Mouse (Mus musculus): ENCODE results near the gene Adamts3. TPM values are rescaled to one million over a fixed set of nuclear protein-coding genes. Genes with fewer than 3 reads are reported as not detected.

Adamts3 gene
- polyA plus RNA-seq, 1 experiment from 2014 or later: 7.0 TPM

DNA sequence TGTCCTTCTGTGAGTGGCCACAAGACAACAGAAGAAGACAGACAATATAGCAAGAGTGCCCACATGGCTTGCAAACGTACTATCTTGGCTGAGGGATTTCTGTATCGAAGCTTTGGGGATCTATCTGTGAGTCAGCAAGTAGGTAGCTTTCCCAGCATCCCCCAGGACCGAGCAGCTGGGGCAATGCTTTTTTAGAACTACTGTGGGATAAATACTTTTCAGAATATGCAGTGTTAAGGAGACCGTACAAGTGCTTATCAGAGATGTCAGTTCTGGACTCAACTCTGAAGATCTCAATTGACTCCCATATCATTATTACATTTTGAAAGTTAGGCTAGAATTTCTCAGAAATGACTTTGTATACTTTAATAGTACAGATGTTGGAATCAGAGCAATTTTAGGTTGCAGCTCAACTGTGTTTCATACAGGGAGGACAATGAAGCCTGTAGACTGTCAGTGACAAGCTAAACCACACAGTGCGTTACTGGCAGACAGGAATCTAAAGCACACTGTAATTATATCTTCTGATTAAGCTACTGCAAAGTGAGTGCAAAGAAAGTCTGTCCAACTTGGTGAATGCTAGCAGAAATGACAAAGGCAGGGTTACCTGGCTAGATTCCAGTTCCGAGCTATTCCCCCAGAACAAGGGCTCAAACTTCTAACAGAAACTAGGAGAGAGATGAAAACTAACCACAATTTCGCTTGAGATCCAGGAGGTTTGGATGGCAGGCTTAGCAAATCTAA is 171.8 kb downstream of the Adamts3 start:
- no peak overlapping the region for H3K9ac ChIP-seq (ENCODE audit: low read length)
- DNase-seq (ENCODE audit: low spot score) (no peak), ATAC-seq (replicated peaks; ENCODE audit: low FRiP score) (no peak)
- WGBS: 91% methylated on average over 7 of the region's 7 CpGs
- H3K4me2 ChIP-seq (ENCODE audit: low read depth, low read length, severe bottlenecking): no peak overlapping the region
- H3K9me3 ChIP-seq (ENCODE audit: control insufficient read depth, low read length): no peaks in the 10 kb centered on the region
- no peaks in the 10 kb centered on the region for H3K27me3 ChIP-seq (ENCODE audit: control insufficient read depth, insufficient read depth, low read length)
- H3K27ac ChIP-seq (ENCODE audit: low read depth, low read length): no peak overlapping the region
- no peaks in the 10 kb centered on the region for H3K4me1 ChIP-seq (replicated peaks; ENCODE audit: control insufficient read depth, insufficient read depth, low read length)
- no peaks in the 10 kb centered on the region; the same call in 1 of the 2 replicates for H3K36me3 ChIP-seq (ENCODE audit: control insufficient read depth, insufficient read depth, low read length)
- no peak overlapping the region for H3K4me3 ChIP-seq (ENCODE audit: low read depth, low read length)

GRCm38 (mm10) chr5:89709459-89709858 is 173.7 kb downstream of the Adamts3 start:
- no peak overlapping the region for H3K27ac ChIP-seq (ENCODE audit: low read depth, low read length)
- 63% methylated on average over 4 of the region's 4 CpGs for WGBS
- H3K9me3 ChIP-seq (ENCODE audit: control insufficient read depth, low read length): no peaks in the 10 kb centered on the region
- no peak for ATAC-seq (replicated peaks; ENCODE audit: low FRiP score)
- H3K4me1 ChIP-seq (replicated peaks; ENCODE audit: control insufficient read depth, insufficient read depth, low read length): no peaks in the 10 kb centered on the region
- H3K4me3 ChIP-seq (ENCODE audit: low read depth, low read length): no peak overlapping the region
- no peaks in the 10 kb centered on the region; the same call in 1 of the 2 replicates for H3K36me3 ChIP-seq (ENCODE audit: control insufficient read depth, insufficient read depth, low read length)
- DNase-seq (ENCODE audit: low spot score): no peak
- H3K4me2 ChIP-seq (ENCODE audit: low read depth, low read length, severe bottlenecking): no peak overlapping the region
- no peaks in the 10 kb centered on the region for H3K27me3 ChIP-seq (ENCODE audit: control insufficient read depth, insufficient read depth, low read length)
- no peak overlapping the region for H3K9ac ChIP-seq (ENCODE audit: low read length)

GRCm38 (mm10) chr5:89704264-89704663 is 178.9 kb downstream of the Adamts3 start:
- H3K36me3 ChIP-seq (ENCODE audit: control insufficient read depth, insufficient read depth, low read length): no peaks in the 10 kb centered on the region; the same call in 1 of the 2 replicates
- H3K4me3 ChIP-seq (ENCODE audit: low read depth, low read length): no peak overlapping the region
- 41% methylated on average over 1 of the region's 1 CpGs for WGBS
- no peak overlapping the region for H3K9ac ChIP-seq (ENCODE audit: low read length)
- H3K9me3 ChIP-seq (ENCODE audit: control insufficient read depth, low read length): no peaks in the 10 kb centered on the region
- no peaks in the 10 kb centered on the region for H3K27me3 ChIP-seq (ENCODE audit: control insufficient read depth, insufficient read depth, low read length)
- ATAC-seq (replicated peaks; ENCODE audit: low FRiP score) (0 out of 2 replicates have a peak, but pooled peaks have one; percentile 13), DNase-seq (ENCODE audit: low spot score) (no peak)
- no peak overlapping the region for H3K4me2 ChIP-seq (ENCODE audit: low read depth, low read length, severe bottlenecking)
- no peaks in the 10 kb centered on the region for H3K4me1 ChIP-seq (replicated peaks; ENCODE audit: control insufficient read depth, insufficient read depth, low read length)
- H3K27ac ChIP-seq (ENCODE audit: low read depth, low read length): no peak overlapping the region

DNA sequence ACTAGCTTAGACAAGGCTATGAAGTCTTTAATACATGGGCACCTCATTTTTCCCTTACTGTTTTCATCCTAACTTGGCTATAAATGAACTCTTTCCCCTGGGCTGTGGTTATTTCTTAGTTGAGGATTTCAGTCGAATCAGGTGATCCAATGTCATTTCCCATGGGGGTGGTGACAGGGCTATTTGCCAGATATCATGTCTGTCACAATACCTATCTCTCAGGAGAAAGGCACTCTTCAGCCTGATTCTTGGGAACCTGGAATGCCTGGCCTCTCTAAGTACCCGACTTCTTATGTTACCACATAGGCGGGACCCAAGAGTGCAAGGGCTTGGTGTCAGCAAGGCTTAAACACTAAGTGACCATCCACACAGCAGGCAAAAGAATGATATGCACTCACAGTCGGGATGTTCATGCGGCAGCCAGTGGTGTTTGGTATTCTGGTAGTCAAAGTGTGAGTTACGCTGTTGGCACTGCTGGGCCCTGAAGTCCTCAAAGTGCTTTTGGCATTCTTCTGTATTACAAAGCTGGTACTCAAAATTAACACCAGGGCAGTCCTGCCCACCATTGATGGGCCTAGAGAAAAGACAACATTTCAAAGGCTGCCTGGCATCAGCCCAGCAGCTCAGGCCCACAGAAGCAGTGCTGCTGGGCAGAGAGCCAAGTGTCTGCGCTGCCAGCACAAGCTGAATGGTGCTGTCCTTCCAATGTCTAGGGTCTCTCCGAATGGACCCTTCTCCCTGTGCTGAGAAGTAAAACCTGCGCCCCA is 181.7 kb downstream of the Adamts3 start:
- Histone ChIP-seq H3K4me3 (ENCODE audit: low read depth, low read length) (no peak overlapping the region), H3K4me2 (ENCODE audit: low read depth, low read length, severe bottlenecking) (no peak overlapping the region), H3K4me1 (replicated peaks; ENCODE audit: control insufficient read depth, insufficient read depth, low read length) (no peaks in the 10 kb centered on the region), H3K27ac (ENCODE audit: low read depth, low read length) (no peak overlapping the region), H3K36me3 (ENCODE audit: control insufficient read depth, insufficient read depth, low read length) (no peaks in the 10 kb centered on the region), H3K27me3 (ENCODE audit: control insufficient read depth, insufficient read depth, low read length) (no peaks in the 10 kb centered on the region), H3K9ac (ENCODE audit: low read length) (no peak overlapping the region), H3K9me3 (ENCODE audit: control insufficient read depth, low read length) (no peaks in the 10 kb centered on the region)
- ATAC-seq (replicated peaks; ENCODE audit: low FRiP score) (peak; percentile 74), DNase-seq (ENCODE audit: low spot score) (no peak)
- 77% methylated on average over 9 of the region's 9 CpGs for WGBS

GRCm38 (mm10) chr5:89687826-89688225 is 195.3 kb downstream of the Adamts3 start:
- no peak overlapping the region for H3K4me3 ChIP-seq (ENCODE audit: low read depth, low read length)
- no peak overlapping the region for H3K4me2 ChIP-seq (ENCODE audit: low read depth, low read length, severe bottlenecking)
- no peak overlapping the region for H3K9ac ChIP-seq (ENCODE audit: low read length)
- no peaks in the 10 kb centered on the region for H3K27me3 ChIP-seq (ENCODE audit: control insufficient read depth, insufficient read depth, low read length)
- ATAC-seq (replicated peaks; ENCODE audit: low FRiP score) (no peak), DNase-seq (ENCODE audit: low spot score) (no peak)
- H3K27ac ChIP-seq (ENCODE audit: low read depth, low read length): no peak overlapping the region
- H3K9me3 ChIP-seq (ENCODE audit: control insufficient read depth, low read length): no peaks in the 10 kb centered on the region
- H3K4me1 ChIP-seq (replicated peaks; ENCODE audit: control insufficient read depth, insufficient read depth, low read length): no peaks in the 10 kb centered on the region
- 86% methylated on average over 1 of the region's 1 CpGs for WGBS
- H3K36me3 ChIP-seq (ENCODE audit: control insufficient read depth, insufficient read depth, low read length): no peaks in the 10 kb centered on the region

DNA sequence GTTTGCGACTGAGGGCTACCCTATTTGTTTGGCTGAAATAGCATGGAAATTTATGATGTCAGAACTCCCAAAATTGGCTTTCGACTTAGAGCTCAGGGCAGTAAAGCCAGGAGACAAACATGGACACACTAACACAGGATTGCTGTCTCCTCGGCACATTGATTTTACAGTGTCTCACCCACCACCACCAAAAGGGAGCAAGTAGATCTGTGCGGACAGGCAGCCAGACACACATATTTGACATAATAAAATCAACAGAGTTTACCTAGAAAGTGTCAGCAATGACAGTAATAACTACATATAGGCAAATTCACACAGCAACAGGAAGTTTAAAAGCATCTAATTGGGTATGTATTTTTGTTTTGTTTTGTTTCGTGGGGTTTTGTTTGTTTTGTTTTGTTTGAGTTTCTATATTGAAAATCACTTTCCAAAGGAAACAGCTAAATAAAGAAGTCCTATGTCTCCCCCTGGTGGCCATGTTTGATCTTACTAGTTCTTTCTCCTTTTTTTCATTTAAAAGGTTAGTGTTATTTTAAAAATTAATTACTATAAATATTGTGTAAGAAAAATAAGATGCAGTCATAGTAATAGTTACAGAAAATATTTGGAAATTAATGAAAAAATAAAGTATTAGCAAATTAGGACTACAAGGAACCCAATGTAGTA is 203.1 kb downstream of the Adamts3 start:
- H3K4me1 ChIP-seq (replicated peaks; ENCODE audit: control insufficient read depth, insufficient read depth, low read length): no peaks in the 10 kb centered on the region
- DNase-seq (ENCODE audit: low spot score) (no peak), ATAC-seq (replicated peaks; ENCODE audit: low FRiP score) (no peak)
- H3K27me3 ChIP-seq (ENCODE audit: control insufficient read depth, insufficient read depth, low read length): no peaks in the 10 kb centered on the region
- WGBS: 66% methylated on average over 5 of the region's 5 CpGs
- no peak overlapping the region for H3K4me3 ChIP-seq (ENCODE audit: low read depth, low read length)
- no peaks in the 10 kb centered on the region for H3K9me3 ChIP-seq (ENCODE audit: control insufficient read depth, low read length)
- H3K27ac ChIP-seq (ENCODE audit: low read depth, low read length): no peak overlapping the region
- no peak overlapping the region for H3K4me2 ChIP-seq (ENCODE audit: low read depth, low read length, severe bottlenecking)
- no peak overlapping the region for H3K9ac ChIP-seq (ENCODE audit: low read length)
- H3K36me3 ChIP-seq (ENCODE audit: control insufficient read depth, insufficient read depth, low read length): no peaks in the 10 kb centered on the region

DNA sequence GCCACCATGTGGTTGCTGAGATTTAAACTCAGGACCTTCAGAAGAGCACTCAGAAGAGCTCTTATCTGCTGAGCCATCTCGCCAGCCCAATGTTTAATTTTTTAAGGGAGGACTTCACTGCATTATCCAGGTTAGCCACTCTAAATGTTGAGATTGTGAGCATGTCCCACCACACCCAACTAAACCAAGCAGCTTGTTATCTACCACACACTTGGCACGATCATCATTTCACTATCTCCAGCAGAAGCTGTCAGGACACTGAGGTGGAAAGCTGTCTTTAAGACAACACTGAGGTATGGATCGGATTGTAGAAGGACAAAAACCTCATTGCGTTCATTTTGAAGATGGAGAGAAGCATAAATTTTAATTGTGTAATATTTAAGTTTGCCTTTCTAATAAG is 205.0 kb downstream of the Adamts3 start:
- no peaks in the 10 kb centered on the region for H3K27me3 ChIP-seq (ENCODE audit: control insufficient read depth, insufficient read depth, low read length)
- DNase-seq (ENCODE audit: low spot score): no peak
- no peak overlapping the region for H3K4me3 ChIP-seq (ENCODE audit: low read depth, low read length)
- no peak for ATAC-seq (replicated peaks; ENCODE audit: low FRiP score)
- no peaks in the 10 kb centered on the region for H3K4me1 ChIP-seq (replicated peaks; ENCODE audit: control insufficient read depth, insufficient read depth, low read length)
- no peak overlapping the region for H3K9ac ChIP-seq (ENCODE audit: low read length)
- no peaks in the 10 kb centered on the region for H3K36me3 ChIP-seq (ENCODE audit: control insufficient read depth, insufficient read depth, low read length)
- no peaks in the 10 kb centered on the region for H3K9me3 ChIP-seq (ENCODE audit: control insufficient read depth, low read length)
- H3K4me2 ChIP-seq (ENCODE audit: low read depth, low read length, severe bottlenecking): no peak overlapping the region
- 94% methylated on average over 4 of the region's 4 CpGs for WGBS
- H3K27ac ChIP-seq (ENCODE audit: low read depth, low read length): no peak overlapping the region

GRCm38 (mm10) chr5:89674066-89674848 is 208.9 kb downstream of the Adamts3 start:
- Histone ChIP-seq H3K27me3 (ENCODE audit: control insufficient read depth, insufficient read depth, low read length) (no peaks in the 10 kb centered on the region), H3K4me1 (replicated peaks; ENCODE audit: control insufficient read depth, insufficient read depth, low read length) (no peaks in the 10 kb centered on the region), H3K9me3 (ENCODE audit: control insufficient read depth, low read length) (no peaks in the 10 kb centered on the region), H3K9ac (ENCODE audit: low read length) (no peak overlapping the region), H3K4me3 (ENCODE audit: low read depth, low read length) (no peak overlapping the region), H3K27ac (ENCODE audit: low read depth, low read length) (no peak overlapping the region), H3K4me2 (ENCODE audit: low read depth, low read length, severe bottlenecking) (no peak overlapping the region), H3K36me3 (ENCODE audit: control insufficient read depth, insufficient read depth, low read length) (no peaks in the 10 kb centered on the region)
- DNase-seq (ENCODE audit: low spot score) (no peak), ATAC-seq (replicated peaks; ENCODE audit: low FRiP score) (no peak)
- 76% methylated on average over 9 of the region's 9 CpGs for WGBS
